Mouse (Mus musculus): ENCODE measurements at regions not wholly inside any gene's neighbourhood (a gene's known extent, or its start where the extent isn't known, plus 50 kb on each side); places are given as distances from the start of the nearest gene placed in this dataset.

- Histone ChIP-seq H3K4me1 (ENCODE audit: control insufficient read depth, insufficient read depth, low read length) (peaks cover 9% of the 10 kb centered on the region), H3K4me3 (ENCODE audit: low read depth, low read length) (no peak overlapping the region)
These were observed 207.3 kb upstream of the Klf3 start for GRCm38 (mm10) chr5:64595751-64596344.

DNA sequence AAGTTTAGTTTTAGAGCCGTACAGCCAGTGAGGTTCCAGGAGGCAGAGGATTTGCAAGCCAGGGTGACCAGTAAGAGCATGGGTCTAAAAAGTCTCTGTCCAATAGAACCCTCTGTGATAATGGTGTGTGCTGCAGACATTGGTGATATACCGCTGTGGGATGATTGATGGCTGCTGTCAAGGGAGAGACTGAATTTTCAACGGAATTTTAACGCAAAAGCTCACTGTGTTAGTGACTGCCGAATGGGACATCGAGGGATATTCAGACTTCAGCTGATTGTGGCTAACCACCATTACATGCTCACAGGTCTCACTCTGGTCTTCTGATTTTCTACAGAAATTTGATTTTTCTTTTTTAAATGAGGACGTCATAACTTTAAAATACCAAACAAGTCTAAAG, 206.2 kb upstream of the Klf3 start:
- TF ChIP-seq POLR2A (IDR thresholded peaks at IDR 0.05; ENCODE audit: insufficient read depth, low read length) (no peak), EP300 (IDR thresholded peaks at IDR 0.05; ENCODE audit: insufficient read depth, low read depth, low read length) (no peak), CTCF (IDR thresholded peaks at IDR 0.05; ENCODE audit: low read depth, low read length) (no peak)
- 0 out of 2 replicates have a peak overlapping the region, but pooled peaks have one; percentile 21 for H3K27ac ChIP-seq (ENCODE audit: insufficient read depth, low read length)
- H3K36me3 ChIP-seq (ENCODE audit: control insufficient read depth, insufficient read depth, low read length, poor library complexity, severe bottlenecking) = no peaks in the 10 kb centered on the region
- no peaks in the 10 kb centered on the region for H3K9me3 ChIP-seq (replicated peaks; ENCODE audit: control insufficient read depth, insufficient read depth, low read length, poor library complexity, severe bottlenecking)
- no peaks in the 10 kb centered on the region for H3K27me3 ChIP-seq (ENCODE audit: control insufficient read depth, insufficient read depth, low read length, poor library complexity, severe bottlenecking)
- peaks cover 9% of the 10 kb centered on the region for H3K4me1 ChIP-seq (ENCODE audit: control insufficient read depth, insufficient read depth, low read length)
- no peak overlapping the region for H3K9ac ChIP-seq (ENCODE audit: low read depth, poor library complexity, severe bottlenecking)
- no peak overlapping the region for H3K4me3 ChIP-seq (ENCODE audit: low read depth, low read length)

More at GRCm38 (mm10) chr5:64595751-64596344, 207.3 kb upstream of the Klf3 start:
- no peaks in the 10 kb centered on the region for H3K9me3 ChIP-seq (replicated peaks; ENCODE audit: control insufficient read depth, insufficient read depth, low read length, poor library complexity, severe bottlenecking)
- H3K27me3 ChIP-seq (ENCODE audit: control insufficient read depth, insufficient read depth, low read length, poor library complexity, severe bottlenecking) = no peaks in the 10 kb centered on the region
- TF ChIP-seq EP300 (IDR thresholded peaks at IDR 0.05; ENCODE audit: insufficient read depth, low read depth, low read length) (no peak), POLR2A (IDR thresholded peaks at IDR 0.05; ENCODE audit: insufficient read depth, low read length) (no peak), CTCF (IDR thresholded peaks at IDR 0.05; ENCODE audit: low read depth, low read length) (no peak)
- 0 out of 2 replicates have a peak overlapping the region, but pooled peaks have one; percentile 26 for H3K27ac ChIP-seq (ENCODE audit: insufficient read depth, low read length)
- no peaks in the 10 kb centered on the region for H3K36me3 ChIP-seq (ENCODE audit: control insufficient read depth, insufficient read depth, low read length, poor library complexity, severe bottlenecking)
- H3K9ac ChIP-seq (ENCODE audit: low read depth, poor library complexity, severe bottlenecking) = no peak overlapping the region

GRCm38 (mm10) chr5:64597451-64597850, 205.7 kb upstream of the Klf3 start:
- Histone ChIP-seq H3K27me3 (ENCODE audit: control insufficient read depth, insufficient read depth, low read length, poor library complexity, severe bottlenecking) (no peaks in the 10 kb centered on the region), H3K27ac (ENCODE audit: insufficient read depth, low read length) (peak overlapping the region; percentile 29; the same call in 1 of the 2 replicates), H3K4me1 (ENCODE audit: control insufficient read depth, insufficient read depth, low read length) (peaks cover 9% of the 10 kb centered on the region), H3K36me3 (ENCODE audit: control insufficient read depth, insufficient read depth, low read length, poor library complexity, severe bottlenecking) (no peaks in the 10 kb centered on the region), H3K9me3 (replicated peaks; ENCODE audit: control insufficient read depth, insufficient read depth, low read length, poor library complexity, severe bottlenecking) (no peaks in the 10 kb centered on the region), H3K9ac (ENCODE audit: low read depth, poor library complexity, severe bottlenecking) (no peak overlapping the region), H3K4me3 (ENCODE audit: low read depth, low read length) (no peak overlapping the region)
- TF ChIP-seq EP300 (IDR thresholded peaks at IDR 0.05; ENCODE audit: insufficient read depth, low read depth, low read length) = 0 out of 2 replicates have a peak, but pooled peaks have one; percentile 26
- TF ChIP-seq POLR2A (IDR thresholded peaks at IDR 0.05; ENCODE audit: insufficient read depth, low read length) = no peak
- no peak for TF ChIP-seq CTCF (IDR thresholded peaks at IDR 0.05; ENCODE audit: low read depth, low read length)

GRCm38 (mm10) chr5:64598606-64599005, 204.6 kb upstream of the Klf3 start:
- no peak overlapping the region for H3K9ac ChIP-seq (ENCODE audit: low read depth, poor library complexity, severe bottlenecking)
- H3K4me3 ChIP-seq (ENCODE audit: low read depth, low read length) = no peak overlapping the region
- no peak overlapping the region for H3K27ac ChIP-seq (ENCODE audit: insufficient read depth, low read length)
- peaks cover 12% of the 10 kb centered on the region for H3K4me1 ChIP-seq (ENCODE audit: control insufficient read depth, insufficient read depth, low read length)
- H3K27me3 ChIP-seq (ENCODE audit: control insufficient read depth, insufficient read depth, low read length, poor library complexity, severe bottlenecking) = no peaks in the 10 kb centered on the region
- no peaks in the 10 kb centered on the region for H3K36me3 ChIP-seq (ENCODE audit: control insufficient read depth, insufficient read depth, low read length, poor library complexity, severe bottlenecking)
- no peak for TF ChIP-seq POLR2A (IDR thresholded peaks at IDR 0.05; ENCODE audit: insufficient read depth, low read length)
- no peak for TF ChIP-seq CTCF (IDR thresholded peaks at IDR 0.05; ENCODE audit: low read depth, low read length)
- no peak for TF ChIP-seq EP300 (IDR thresholded peaks at IDR 0.05; ENCODE audit: insufficient read depth, low read depth, low read length)
- no peaks in the 10 kb centered on the region for H3K9me3 ChIP-seq (replicated peaks; ENCODE audit: control insufficient read depth, insufficient read depth, low read length, poor library complexity, severe bottlenecking)

- Histone ChIP-seq H3K36me3 (ENCODE audit: control insufficient read depth, insufficient read depth, low read length, poor library complexity, severe bottlenecking) (no peaks in the 10 kb centered on the region), H3K27me3 (ENCODE audit: control insufficient read depth, insufficient read depth, low read length, poor library complexity, severe bottlenecking) (no peaks in the 10 kb centered on the region), H3K4me3 (ENCODE audit: low read depth, low read length) (no peak overlapping the region), H3K27ac (ENCODE audit: insufficient read depth, low read length) (no peak overlapping the region), H3K9me3 (replicated peaks; ENCODE audit: control insufficient read depth, insufficient read depth, low read length, poor library complexity, severe bottlenecking) (no peaks in the 10 kb centered on the region), H3K9ac (ENCODE audit: low read depth, poor library complexity, severe bottlenecking) (no peak overlapping the region), H3K4me1 (ENCODE audit: control insufficient read depth, insufficient read depth, low read length) (peaks cover 12% of the 10 kb centered on the region)
- no peak for TF ChIP-seq CTCF (IDR thresholded peaks at IDR 0.05; ENCODE audit: low read depth, low read length)
- no peak for TF ChIP-seq POLR2A (IDR thresholded peaks at IDR 0.05; ENCODE audit: insufficient read depth, low read length)
- no peak for TF ChIP-seq EP300 (IDR thresholded peaks at IDR 0.05; ENCODE audit: insufficient read depth, low read depth, low read length)
These were observed 204.2 kb upstream of the Klf3 start for GRCm38 (mm10) chr5:64599015-64599414.

DNA sequence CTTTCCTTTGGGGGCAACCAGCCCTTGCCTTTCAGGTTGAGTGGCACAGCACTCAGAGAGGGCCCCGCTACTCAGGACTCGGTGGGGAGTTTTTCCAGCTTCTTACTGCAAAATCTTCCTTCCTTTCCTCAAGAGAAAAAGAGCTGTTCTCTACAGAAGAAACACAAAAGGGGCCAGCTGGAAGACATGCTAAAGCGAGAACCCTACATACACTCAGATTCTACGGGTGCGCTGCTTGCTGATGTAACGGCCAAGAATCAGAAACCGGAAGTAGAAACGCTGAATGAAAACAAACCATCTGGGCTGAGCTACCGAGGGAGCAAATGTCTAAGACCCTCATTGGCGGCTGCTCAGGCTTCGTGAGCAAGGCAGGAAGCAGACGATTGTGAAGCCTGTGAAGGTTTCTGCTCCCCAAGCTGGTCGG, 203.3 kb upstream of the Klf3 start:
- no peaks in the 10 kb centered on the region for H3K9me3 ChIP-seq (replicated peaks; ENCODE audit: control insufficient read depth, insufficient read depth, low read length, poor library complexity, severe bottlenecking)
- H3K4me1 ChIP-seq (ENCODE audit: control insufficient read depth, insufficient read depth, low read length) = peaks cover 12% of the 10 kb centered on the region
- H3K27ac ChIP-seq (ENCODE audit: insufficient read depth, low read length) = peak overlapping the region; percentile 38; the same call in 1 of the 2 replicates
- H3K9ac ChIP-seq (ENCODE audit: low read depth, poor library complexity, severe bottlenecking) = peak overlapping the region; percentile 23
- no peak for TF ChIP-seq CTCF (IDR thresholded peaks at IDR 0.05; ENCODE audit: low read depth, low read length)
- no peak for TF ChIP-seq EP300 (IDR thresholded peaks at IDR 0.05; ENCODE audit: insufficient read depth, low read depth, low read length)
- TF ChIP-seq POLR2A (IDR thresholded peaks at IDR 0.05; ENCODE audit: insufficient read depth, low read length) = no peak
- H3K27me3 ChIP-seq (ENCODE audit: control insufficient read depth, insufficient read depth, low read length, poor library complexity, severe bottlenecking) = no peaks in the 10 kb centered on the region
- H3K36me3 ChIP-seq (ENCODE audit: control insufficient read depth, insufficient read depth, low read length, poor library complexity, severe bottlenecking) = no peaks in the 10 kb centered on the region
- no peak overlapping the region for H3K4me3 ChIP-seq (ENCODE audit: low read depth, low read length)

All from ES-Bruce4 (cell line).